Mouse (Mus musculus) ZHBTc4 (cell line): ENCODE measurements at regions not wholly inside any gene's neighbourhood (a gene's known extent, or its start where the extent isn't known, plus 50 kb on each side); places are given as distances from the start of the nearest gene placed in this dataset.
A peak's percentile ranks its signal among the peaks of the same experiment; 100 is the strongest.

Experiments used
- DNase-seq: peaks from one replicate; pipeline ENCODE4 v3.0.0-alpha.2; 2011; ENCODE audit warnings: low read depth, low spot score

DNA sequence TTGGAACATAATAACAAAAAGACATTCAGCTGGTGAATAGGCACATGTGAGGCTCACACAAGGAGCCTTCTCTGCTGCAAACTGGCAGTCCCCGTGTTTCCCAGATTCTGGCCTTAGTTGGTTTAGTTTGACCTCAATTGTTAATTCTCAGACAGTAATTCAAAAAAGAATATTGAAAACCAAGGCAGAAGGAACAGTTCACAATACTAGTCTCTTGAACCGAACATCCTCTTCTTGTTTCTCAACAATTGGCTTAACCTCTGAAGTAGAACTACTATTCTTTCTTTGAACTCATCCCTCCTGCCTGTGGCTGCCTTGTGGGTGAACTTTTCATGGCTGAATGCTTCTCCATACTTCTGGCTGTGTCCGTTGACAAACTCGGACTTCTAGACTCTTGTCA, 110.4 kb upstream of the Neil3 start:
- DNase-seq = no peak

- no peak for DNase-seq
Measured at GRCm38 (mm10) chr8:53769211-53769610, 130.3 kb upstream of the Neil3 start.

- no peak for DNase-seq
Measured at GRCm38 (mm10) chr8:53775511-53775910, 136.6 kb upstream of the Neil3 start.

GRCm38 (mm10) chr8:53780886-53781285, 142.0 kb upstream of the Neil3 start:
- DNase-seq = no peak

- no peak for DNase-seq
Measured at GRCm38 (mm10) chr8:53781885-53782284, 143.0 kb upstream of the Neil3 start.

- no peak for DNase-seq
Measured at GRCm38 (mm10) chr8:53788202-53788601, 149.3 kb upstream of the Neil3 start.

GRCm38 (mm10) chr8:53821148-53821547, 182.3 kb upstream of the Neil3 start:
- no peak for DNase-seq

DNA sequence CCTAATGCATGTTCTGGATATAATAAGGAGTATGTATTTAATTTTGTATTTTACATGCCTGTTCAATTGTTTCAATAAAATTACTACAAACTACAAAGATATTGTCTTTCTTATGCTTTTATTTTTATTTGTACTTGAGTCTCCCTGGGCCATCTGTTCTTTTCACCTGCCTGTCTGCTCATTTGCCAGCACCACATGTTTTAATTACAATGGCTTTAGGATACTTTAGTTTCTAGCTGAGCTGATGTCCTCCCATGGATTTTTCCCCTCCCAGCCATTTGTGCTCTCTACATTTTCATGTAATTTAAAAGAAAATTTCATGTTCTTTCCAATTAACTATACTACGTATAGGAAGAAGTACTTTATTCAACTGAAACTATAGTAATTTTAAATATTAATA, 188.5 kb upstream of the Neil3 start:
- DNase-seq = no peak

GRCm38 (mm10) chr8:53847821-53848220, 209.0 kb upstream of the Neil3 start:
- no peak for DNase-seq

DNA sequence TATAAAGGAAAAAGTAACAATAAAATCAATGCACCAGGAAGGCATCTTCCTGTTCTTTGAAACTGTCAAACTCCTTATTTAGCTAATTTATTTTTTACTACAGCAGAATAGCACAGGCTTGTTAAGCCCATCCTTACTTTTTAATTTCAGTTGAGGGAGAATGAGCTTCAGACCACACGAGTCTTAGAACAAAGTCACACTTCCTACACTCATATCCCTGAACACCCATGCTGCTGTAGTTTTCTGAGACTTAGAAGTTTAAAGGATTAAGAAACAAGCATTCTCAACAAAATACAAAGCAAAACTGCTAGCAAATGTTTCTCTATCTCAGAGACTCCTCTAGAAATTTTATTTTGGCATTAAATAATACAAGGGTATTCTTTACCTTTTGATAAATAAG, 208.8 kb upstream of the Vegfc start:
- DNase-seq = no peak

DNA sequence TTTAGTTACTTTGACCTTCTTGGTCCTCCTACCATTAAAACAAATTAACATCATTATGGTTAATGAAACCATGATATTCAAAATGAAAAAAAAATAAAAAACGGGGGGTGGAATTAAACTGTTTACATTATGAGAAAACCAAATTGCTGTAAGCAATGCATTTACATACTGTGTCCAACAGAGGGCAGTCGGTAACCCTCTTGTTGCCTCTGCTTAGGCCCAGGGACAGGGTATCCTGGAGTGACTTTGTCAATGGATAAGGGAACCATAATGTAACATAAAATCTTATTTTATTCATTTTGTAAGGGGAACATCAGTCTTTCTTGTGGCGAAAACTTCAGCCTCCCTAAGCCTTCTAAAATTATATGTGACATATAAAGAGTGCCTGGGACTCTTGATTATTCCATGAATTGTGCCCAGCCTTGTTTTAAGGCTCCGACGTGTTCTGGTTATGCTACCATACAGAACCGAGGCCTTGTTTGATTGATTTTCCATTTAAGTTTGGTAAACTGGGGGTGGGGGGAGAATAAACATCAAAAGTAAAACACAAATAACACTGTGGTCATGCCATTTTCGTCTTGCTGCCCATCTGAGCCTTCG, 207.3 kb upstream of the Vegfc start:
- DNase-seq = peak; percentile 57

DNA sequence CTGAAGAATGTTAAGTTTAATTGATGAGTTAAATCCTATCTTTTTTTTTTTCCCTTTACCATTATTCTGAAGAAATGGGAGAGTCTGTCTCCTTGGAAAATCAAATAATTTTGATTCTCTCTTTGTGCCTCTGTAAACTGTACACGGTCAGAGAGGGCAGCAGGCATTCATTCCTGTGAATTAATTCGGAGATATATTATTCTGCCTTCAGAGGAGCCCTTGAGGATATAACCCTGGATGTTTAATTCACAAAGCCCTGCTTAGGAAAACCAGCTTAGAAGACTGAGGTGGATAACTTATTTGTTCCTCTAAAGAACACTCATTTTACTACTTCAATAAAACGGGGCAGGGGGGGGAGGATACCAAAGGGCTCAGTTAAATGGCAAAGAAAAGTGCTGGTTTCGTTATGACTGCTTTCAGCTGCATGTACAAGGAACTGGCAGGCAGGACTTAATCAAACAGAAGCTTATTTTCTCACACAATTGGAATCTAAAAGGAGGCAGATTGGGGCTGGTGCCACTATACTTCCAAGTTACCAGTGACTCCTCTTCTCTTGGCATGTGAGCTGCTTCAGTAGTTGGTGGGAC, 205.3 kb upstream of the Vegfc start:
- no peak for DNase-seq

DNA sequence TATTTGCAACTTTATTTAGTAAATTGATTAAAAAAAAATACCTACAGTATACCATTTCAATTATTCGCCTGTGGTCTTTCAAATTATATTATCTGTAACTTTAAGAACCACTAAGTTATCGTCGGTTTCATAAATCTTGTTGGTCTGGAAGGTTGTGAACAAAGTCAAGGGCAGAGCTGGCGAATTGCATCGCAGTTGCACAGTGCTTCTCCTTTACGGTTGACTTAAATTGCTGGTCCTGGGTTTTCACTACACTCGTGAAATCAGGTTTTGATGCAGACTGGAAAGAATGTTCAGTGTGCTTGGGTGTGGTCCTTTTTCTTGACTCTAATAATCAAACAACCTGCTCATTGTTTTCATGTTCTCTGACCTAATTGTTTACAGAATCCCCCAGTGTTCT, 198.6 kb upstream of the Vegfc start:
- DNase-seq = no peak

- no peak for DNase-seq
Measured at GRCm38 (mm10) chr8:53881551-53881950, 195.9 kb upstream of the Vegfc start.

GRCm38 (mm10) chr8:53892205-53892710, 185.1 kb upstream of the Vegfc start:
- DNase-seq = no peak

- DNase-seq = no peak
Measured at GRCm38 (mm10) chr8:53892770-53893169, 184.6 kb upstream of the Vegfc start.

- DNase-seq = no peak
Measured at GRCm38 (mm10) chr8:53922343-53922742, 155.1 kb upstream of the Vegfc start.

- DNase-seq = no peak
Measured at GRCm38 (mm10) chr8:53930685-53931084, 146.7 kb upstream of the Vegfc start.

- no peak for DNase-seq
Measured at GRCm38 (mm10) chr8:53938392-53938791, 139.0 kb upstream of the Vegfc start.

GRCm38 (mm10) chr8:53939519-53939918, 137.9 kb upstream of the Vegfc start:
- no peak for DNase-seq

DNA sequence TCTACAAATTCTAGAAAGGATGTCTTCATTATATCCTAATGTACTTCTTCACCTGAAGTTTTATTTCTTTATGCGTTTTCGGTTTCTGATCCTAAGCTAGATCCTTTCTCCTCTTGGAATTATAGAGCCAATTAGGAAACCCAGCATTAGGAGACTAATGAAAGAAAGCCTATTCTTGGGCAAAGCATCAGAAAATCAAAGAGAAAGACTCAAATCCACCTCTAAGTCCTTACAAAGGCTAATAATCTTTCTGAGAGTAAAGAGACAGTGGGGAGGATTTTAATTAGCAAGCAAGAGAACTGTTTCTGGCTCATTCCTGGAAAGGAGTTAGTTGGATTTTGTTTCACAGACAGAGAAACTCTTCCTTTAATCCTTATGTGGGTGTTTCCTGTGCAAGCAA, 136.3 kb upstream of the Vegfc start:
- no peak for DNase-seq

GRCm38 (mm10) chr8:53945561-53945960, 131.8 kb upstream of the Vegfc start:
- no peak for DNase-seq

- no peak for DNase-seq
Measured at GRCm38 (mm10) chr8:53947384-53947783, 130.0 kb upstream of the Vegfc start.
